Mouse (Mus musculus) kidney, postnatal 0 days (tissue): Measurements from ENCODE around the gene Alox12e. TPM values are rescaled to one million over a fixed set of nuclear protein-coding genes. Genes with fewer than 3 reads are reported as not detected.
"Not testable (repeated sequence)": the region's sequence is repeated elsewhere in the genome, so short reads cannot be mapped to it uniquely, and the experiment has no call there.

Experiments used
- ATAC-seq: fragments of 200-750 bp; cut with Nextera tagmentation; replicated peaks from 2 replicates; pipeline ENCODE4 v1.8.0; 2017; ENCODE audit warnings: low read depth, moderate number of reproducible peaks, moderate TSS enrichment, moderate library complexity; ENCODE audit not compliant: low FRiP score
- DNase-seq: peaks from one replicate; pipeline ENCODE4 v3.0.0-alpha.2; 2016; ENCODE audit warnings: low spot score
- H3K27ac ChIP-seq: fragments of 300-500 bp; sonication (generic); 2 replicates; pipeline ENCODE4 v1.5.1; 2014; ENCODE audit warnings: mild to moderate bottlenecking
- H3K27me3 ChIP-seq: fragments of 300-500 bp; sonication (generic); 2 replicates; pipeline ENCODE4 v1.6.1; 2014; ENCODE audit warnings: low read length, mixed read lengths; ENCODE audit not compliant: insufficient read depth
- H3K36me3 ChIP-seq: fragments of 300-500 bp; sonication (generic); 2 replicates; pipeline ENCODE4 v1.6.1; 2014; ENCODE audit warnings: low read length, mixed read lengths; ENCODE audit not compliant: insufficient read depth
- H3K4me1 ChIP-seq: fragments of 300-500 bp; sonication (generic); replicated peaks from 2 replicates; pipeline ENCODE4 v1.6.1; 2014; ENCODE audit warnings: antibody characterized with exemption, low read length, mixed read lengths; ENCODE audit not compliant: insufficient read depth
- H3K4me2 ChIP-seq: fragments of 300-500 bp; sonication (generic); 2 replicates; pipeline ENCODE4 v1.6.1; 2014; ENCODE audit warnings: mild to moderate bottlenecking, low read length, moderate library complexity, mixed read lengths
- H3K4me3 ChIP-seq: fragments of 300-500 bp; sonication (generic); replicated peaks from 2 replicates; pipeline ENCODE4 v1.5.1; 2014; ENCODE audit warnings: low read depth, low read length
- H3K9ac ChIP-seq: fragments of 300-500 bp; sonication (generic); 2 replicates; pipeline ENCODE4 v1.6.1; 2014; ENCODE audit warnings: low read depth, low read length
- H3K9me3 ChIP-seq: fragments of 300-500 bp; sonication (generic); replicated peaks from 2 replicates; pipeline ENCODE4 v1.6.1; 2016; ENCODE audit warnings: low read length, inconsistent platforms, mixed read lengths
- CTCF ChIP-seq: IDR thresholded peaks from 2 replicates; pipeline ENCODE4 v1.5.1; 2016; ENCODE audit warnings: antibody characterized with exemption, low read depth, mild to moderate bottlenecking, moderate library complexity
- WGBS: fragments of 180-500 bp; shearing (Covaris S2); extraction: QIAGEN DNeasy Blood & Tissue Kit; methylation state at CpG from one replicate; pipeline ENCODE4 v1.1.7; 2014; 5-methylcytosine and 5-hydroxymethylcytosine counted together
- polyA plus RNA-seq: library from polyadenylated mRNA; unstranded; fragments of >200 nt; fragmentation: Nextera tagmentation; extraction: Ambion mirVana; gene quantifications from 2 replicates; pipeline ENCODE4 v1.2.1, GENCODE M21; 2015

The Alox12e gene
- polyA plus RNA-seq = 0.10 and 0.16 TPM in 2 replicates

DNA sequence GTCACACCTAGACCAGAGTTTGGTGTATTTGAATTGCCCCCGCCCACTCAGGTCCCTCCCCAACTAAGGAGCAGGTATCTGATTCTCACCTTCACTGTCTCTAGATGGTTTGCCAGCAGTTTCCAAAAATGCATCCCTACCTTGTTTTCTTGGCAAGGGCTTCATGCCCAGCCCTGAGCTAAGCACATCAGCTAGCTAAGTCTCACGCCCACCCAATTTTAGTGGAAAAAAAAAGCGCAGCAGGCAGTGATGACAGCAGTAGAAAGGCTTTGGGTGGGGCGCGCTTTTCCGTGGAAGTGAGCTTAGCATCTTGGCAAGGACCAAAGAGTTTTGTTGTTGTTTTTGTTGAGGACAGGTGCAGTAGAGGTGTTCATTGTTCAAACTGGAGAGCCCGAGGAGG lies at the start of gene Alox12e:
Alox12e (minus strand) TSS at position 101 of the 400 bp plus-strand sequence.
- Histone ChIP-seq H3K4me3 (0 out of 2 replicates have a peak within 1 kb of the TSS, but pooled peaks have one; percentile 4), H3K9me3 (no peaks in the 10 kb centered on the region), H3K36me3 (no peaks in the 10 kb centered on the region), H3K27ac (no peak within 1 kb of the TSS), H3K27me3 (peaks cover 17% of the 10 kb centered on the region), H3K4me1 (no peaks in the 10 kb centered on the region), H3K9ac (no peak within 1 kb of the TSS), H3K4me2 (peak within 1 kb of the TSS; percentile 42)
- no peak for TF ChIP-seq CTCF
- no peak for DNase-seq
- 22% methylated on average over 7 of the region's 7 CpGs for WGBS
- no peak for ATAC-seq

DNA sequence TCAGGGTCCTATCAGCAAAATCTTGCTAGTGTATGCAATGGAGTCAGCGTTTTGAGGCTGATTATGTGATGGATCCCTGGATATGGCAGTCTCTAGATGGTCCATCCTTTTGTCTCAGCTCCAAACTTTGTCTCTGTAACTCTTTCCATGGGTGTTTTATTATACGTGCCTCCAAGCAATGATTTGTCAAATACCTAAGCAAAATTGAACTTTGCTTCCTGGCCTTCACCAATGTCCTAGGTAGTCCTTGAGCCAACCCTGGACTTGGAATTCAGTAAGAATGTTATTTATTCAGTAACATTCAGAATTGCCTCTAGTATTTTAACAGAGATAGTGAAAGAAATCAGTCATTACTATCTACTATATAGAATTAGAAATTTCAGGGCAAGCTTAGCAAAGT lies 46.2 kb upstream of the Alox12e start:
- H3K27me3 ChIP-seq, H3K4me3 ChIP-seq, H3K9ac ChIP-seq, H3K4me1 ChIP-seq, ATAC-seq, DNase-seq, H3K4me2 ChIP-seq, H3K27ac ChIP-seq, H3K36me3 ChIP-seq, H3K9me3 ChIP-seq: not testable (repeated sequence)
- 73% methylated on average over 2 of the region's 2 CpGs for WGBS

- not testable (repeated sequence) for DNase-seq, H3K4me1 ChIP-seq, H3K9me3 ChIP-seq, H3K27me3 ChIP-seq, H3K27ac ChIP-seq, H3K4me2 ChIP-seq, H3K4me3 ChIP-seq, ATAC-seq, H3K36me3 ChIP-seq, H3K9ac ChIP-seq
- 77% methylated on average over 6 of the region's 6 CpGs for WGBS
Measured at GRCm38 (mm10) chr11:70367701-70368100, 45.3 kb upstream of the Alox12e start.

DNA sequence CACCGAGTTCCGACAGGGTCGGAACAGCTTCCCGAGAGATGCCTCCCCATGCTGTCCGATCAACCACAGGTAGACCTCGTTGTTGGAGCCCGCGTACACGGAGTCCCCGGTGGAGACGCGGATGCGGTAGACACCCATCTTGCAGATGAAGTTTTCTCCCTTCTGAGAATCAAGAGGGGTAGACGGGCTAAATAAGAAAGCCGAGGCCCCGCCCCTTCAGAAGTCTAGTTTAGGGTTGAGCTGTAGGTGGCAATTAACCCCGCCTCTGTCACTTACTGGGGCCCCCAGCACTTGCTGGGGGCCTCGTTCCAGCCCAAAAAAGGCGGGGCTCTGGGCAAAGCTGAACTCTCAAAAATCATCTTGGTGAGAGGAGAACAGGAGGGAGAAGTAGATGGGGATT lies 29.4 kb upstream of the Alox12e start, which contains the start of gene Alox15:
Alox15 (minus strand) TSS at position 164 of the 400 bp plus-strand sequence.
- peak within 1 kb of the TSS; percentile 21; the same call in 1 of the 2 replicates for H3K4me3 ChIP-seq
- H3K36me3 ChIP-seq = no peaks in the 10 kb centered on the region
- no peak within 1 kb of the TSS for H3K9ac ChIP-seq
- ATAC-seq (no peak), DNase-seq (peak; percentile 9)
- H3K27ac ChIP-seq = no peak within 1 kb of the TSS
- H3K4me2 ChIP-seq = peak within 1 kb of the TSS; percentile 56
- WGBS = under 1% methylated on average over 19 of the region's 19 CpGs
- TF ChIP-seq CTCF = no peak
- H3K9me3 ChIP-seq = no peaks in the 10 kb centered on the region
- peaks cover 30% of the 10 kb centered on the region; the same call in 1 of the 2 replicates for H3K27me3 ChIP-seq
- H3K4me1 ChIP-seq = no peaks in the 10 kb centered on the region

GRCm38 (mm10) chr11:70348630-70349029 lies 26.2 kb upstream of the Alox12e start:
- Histone ChIP-seq H3K4me3 (no peak overlapping the region), H3K27me3 (peaks cover 30% of the 10 kb centered on the region; the same call in 1 of the 2 replicates)

DNA sequence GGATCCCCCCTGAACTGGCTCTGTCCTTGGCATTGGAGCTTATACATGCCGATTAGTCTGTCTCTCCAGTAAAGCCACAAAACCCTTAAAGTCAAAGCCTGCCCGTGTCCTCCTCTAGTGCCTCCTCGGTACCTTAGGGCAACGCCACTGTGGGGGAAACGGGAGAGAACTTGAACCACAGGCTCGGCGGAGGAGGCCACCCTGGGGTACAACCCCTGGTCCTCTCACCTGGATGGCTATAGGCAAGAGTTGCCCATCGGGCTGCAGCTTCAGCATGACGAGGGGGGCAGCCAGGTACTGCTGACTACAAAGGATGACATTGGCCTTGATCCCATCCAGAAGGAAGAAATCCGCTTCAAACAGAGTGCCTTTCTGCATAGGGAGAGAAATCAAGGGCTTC lies 25.4 kb upstream of the Alox12e start:
- no peak for DNase-seq
- H3K27me3 ChIP-seq = peaks cover 27% of the 10 kb centered on the region; the same call in 1 of the 2 replicates
- 82% methylated on average over 10 of the region's 10 CpGs for WGBS
- H3K4me2 ChIP-seq = no peak overlapping the region
- H3K36me3 ChIP-seq = no peaks in the 10 kb centered on the region
- H3K4me1 ChIP-seq = no peaks in the 10 kb centered on the region
- H3K9me3 ChIP-seq = no peaks in the 10 kb centered on the region
- ATAC-seq = no peak
- no peak overlapping the region for H3K27ac ChIP-seq
- H3K4me3 ChIP-seq = no peak overlapping the region
- TF ChIP-seq CTCF = no peak
- no peak overlapping the region for H3K9ac ChIP-seq

More at GRCm38 (mm10) chr11:70348630-70349029, 26.2 kb upstream of the Alox12e start:
- ATAC-seq (no peak), DNase-seq (no peak)
- H3K36me3 ChIP-seq = no peaks in the 10 kb centered on the region
- no peak overlapping the region for H3K27ac ChIP-seq
- no peak overlapping the region for H3K9ac ChIP-seq
- H3K4me1 ChIP-seq = no peaks in the 10 kb centered on the region
- TF ChIP-seq CTCF = no peak
- no peak overlapping the region for H3K4me2 ChIP-seq
- WGBS = 67% methylated on average over 9 of the region's 9 CpGs
- no peaks in the 10 kb centered on the region for H3K9me3 ChIP-seq

DNA sequence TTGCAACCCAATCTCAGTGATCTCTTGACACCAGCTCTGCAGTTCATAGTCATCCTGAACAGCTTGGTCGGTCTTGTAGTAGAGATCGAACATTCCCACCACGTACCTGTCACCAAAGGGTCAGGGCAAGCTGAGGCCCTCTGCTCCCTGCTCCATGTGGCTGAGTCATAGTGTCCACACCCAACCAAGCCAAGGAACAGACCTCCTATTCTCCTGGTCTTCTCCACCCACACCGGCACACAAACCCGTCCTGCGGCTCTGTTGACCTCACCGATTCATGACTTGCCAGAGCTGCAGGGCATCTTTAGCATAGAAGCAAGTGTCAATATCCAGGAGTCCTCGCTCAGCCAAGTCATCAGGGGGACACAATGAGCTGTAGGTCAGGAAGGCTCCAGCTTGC lies 23.1 kb upstream of the Alox12e start:
- no peak for ATAC-seq
- DNase-seq = no peak
- no peak overlapping the region for H3K9ac ChIP-seq
- H3K27me3 ChIP-seq = 0 out of 2 replicates have a peak, but pooled peaks cover 12% of the 10 kb centered on the region
- no peak for TF ChIP-seq CTCF
- H3K27ac ChIP-seq = no peak overlapping the region
- 90% methylated on average over 8 of the region's 8 CpGs for WGBS
- H3K4me1 ChIP-seq = no peaks in the 10 kb centered on the region
- H3K9me3 ChIP-seq = no peaks in the 10 kb centered on the region
- no peak overlapping the region for H3K4me3 ChIP-seq
- H3K36me3 ChIP-seq = no peaks in the 10 kb centered on the region
- no peak overlapping the region for H3K4me2 ChIP-seq
